Mouse (Mus musculus) lung, adult 2 months (tissue): Measurements from ENCODE around the gene Prpf4.

Experiments used
- CTCF ChIP-seq: fragments of 200-500 bp; IDR thresholded peaks from 2 replicates; pipeline ENCODE4 v1.5.1; 2011; ENCODE audit warnings: mild to moderate bottlenecking, low read length, control low read depth; ENCODE audit not compliant: insufficient read depth
- POLR2A ChIP-seq: fragments of 200-500 bp; IDR thresholded peaks from 2 replicates; pipeline ENCODE4 v1.6.1; 2011; ENCODE audit warnings: low read depth, mild to moderate bottlenecking, control low read depth, low read length, borderline replicate concordance; ENCODE audit errors: extremely low read depth

GRCm38 (mm10) chr4:62437871-62438270, 29.3 kb downstream of the Prpf4 start:
- TF ChIP-seq CTCF, result no peak
- TF ChIP-seq POLR2A, result no peak
